Mouse (Mus musculus) embryonic fibroblast, embryonic 13.5 days (primary cell): ENCODE measurements around the gene Dph6.

ENCODE experiments used
- CTCF ChIP-seq: IDR thresholded peaks from 2 replicates; pipeline ENCODE4 v1.5.1; 2011; ENCODE audit warnings: mild to moderate bottlenecking, control low read depth, low read length, moderate library complexity, borderline replicate concordance; ENCODE audit not compliant: insufficient read depth
- POLR2A ChIP-seq: IDR thresholded peaks from 2 replicates; pipeline ENCODE4 v1.6.1; 2011; ENCODE audit warnings: low read depth, mild to moderate bottlenecking, control low read depth, low read length, moderate library complexity

- TF ChIP-seq CTCF (no peak), POLR2A (no peak)
Measured at GRCm38 (mm10) chr2:114610110-114610509, 44.7 kb downstream of the Dph6 start.
